Mouse (Mus musculus): ENCODE measurements around the gene Taok1. TPM values are rescaled to one million over a fixed set of nuclear protein-coding genes. Genes with fewer than 3 reads are reported as not detected.

The Taok1 gene
- polyA plus RNA-seq, 1 experiment from 2014 or later = 10.1 TPM

GRCm38 (mm10) chr11:77626596-77627535 lies 19.3 kb upstream of the Taok1 start:
- no peak overlapping the region for H3K4me2 ChIP-seq (ENCODE audit: low read depth, low read length)
- H3K4me1 ChIP-seq (ENCODE audit: control insufficient read depth, insufficient read depth, low read length) = peaks cover 13% of the 10 kb centered on the region; the same call in 1 of the 2 replicates
- no peaks in the 10 kb centered on the region for H3K9me3 ChIP-seq (replicated peaks; ENCODE audit: control insufficient read depth, low read length)
- ATAC-seq (replicated peaks; ENCODE audit: extremely low read depth, insufficient read depth, low FRiP score) = no peak
- no peaks in the 10 kb centered on the region for H3K36me3 ChIP-seq (ENCODE audit: control insufficient read depth, insufficient read depth)
- H3K9ac ChIP-seq (ENCODE audit: low read length) = no peak overlapping the region
- no peaks in the 10 kb centered on the region for H3K27me3 ChIP-seq (ENCODE audit: control insufficient read depth, insufficient read depth, low read length)
- WGBS = 61% methylated on average over 5 of the region's 5 CpGs
- no peak overlapping the region for H3K27ac ChIP-seq (ENCODE audit: low read length)
- no peak overlapping the region for H3K4me3 ChIP-seq (ENCODE audit: low read length)

- Histone ChIP-seq H3K27me3 (ENCODE audit: control insufficient read depth, insufficient read depth, low read length) (no peaks in the 10 kb centered on the region), H3K27ac (ENCODE audit: low read length) (no peak overlapping the region), H3K9me3 (replicated peaks; ENCODE audit: control insufficient read depth, low read length) (no peaks in the 10 kb centered on the region), H3K4me3 (ENCODE audit: low read length) (peak overlapping the region; percentile 53), H3K4me2 (ENCODE audit: low read depth, low read length) (peak overlapping the region; percentile 93), H3K36me3 (ENCODE audit: control insufficient read depth, insufficient read depth) (no peaks in the 10 kb centered on the region), H3K4me1 (ENCODE audit: control insufficient read depth, insufficient read depth, low read length) (peaks cover 13% of the 10 kb centered on the region; the same call in 1 of the 2 replicates), H3K9ac (ENCODE audit: low read length) (peak overlapping the region; percentile 65)
- no peak for ATAC-seq (replicated peaks; ENCODE audit: extremely low read depth, insufficient read depth, low FRiP score)
- 17% methylated on average over 11 of the region's 11 CpGs for WGBS
Observed at GRCm38 (mm10) chr11:77625061-77625855, 17.6 kb upstream of the Taok1 start.

GRCm38 (mm10) chr11:77624441-77625060 lies 16.9 kb upstream of the Taok1 start:
- ATAC-seq (replicated peaks; ENCODE audit: extremely low read depth, insufficient read depth, low FRiP score) = no peak
- peak overlapping the region; percentile 53 for H3K4me3 ChIP-seq (ENCODE audit: low read length)
- H3K27me3 ChIP-seq (ENCODE audit: control insufficient read depth, insufficient read depth, low read length) = no peaks in the 10 kb centered on the region
- peak overlapping the region; percentile 93 for H3K4me2 ChIP-seq (ENCODE audit: low read depth, low read length)
- 1% methylated on average over 17 of the region's 17 CpGs for WGBS
- H3K27ac ChIP-seq (ENCODE audit: low read length) = peak overlapping the region; percentile 16; the same call in 1 of the 2 replicates
- H3K36me3 ChIP-seq (ENCODE audit: control insufficient read depth, insufficient read depth) = no peaks in the 10 kb centered on the region
- peaks cover 13% of the 10 kb centered on the region; the same call in 1 of the 2 replicates for H3K4me1 ChIP-seq (ENCODE audit: control insufficient read depth, insufficient read depth, low read length)
- peak overlapping the region; percentile 65 for H3K9ac ChIP-seq (ENCODE audit: low read length)
- no peaks in the 10 kb centered on the region for H3K9me3 ChIP-seq (replicated peaks; ENCODE audit: control insufficient read depth, low read length)

GRCm38 (mm10) chr11:77624002-77624401 lies 16.4 kb upstream of the Taok1 start:
- ATAC-seq (replicated peaks; ENCODE audit: extremely low read depth, insufficient read depth, low FRiP score) = no peak
- Histone ChIP-seq H3K27me3 (ENCODE audit: control insufficient read depth, insufficient read depth, low read length) (no peaks in the 10 kb centered on the region), H3K4me2 (ENCODE audit: low read depth, low read length) (peak overlapping the region; percentile 93), H3K27ac (ENCODE audit: low read length) (peak overlapping the region; percentile 16; the same call in 1 of the 2 replicates), H3K36me3 (ENCODE audit: control insufficient read depth, insufficient read depth) (no peaks in the 10 kb centered on the region), H3K9me3 (replicated peaks; ENCODE audit: control insufficient read depth, low read length) (no peaks in the 10 kb centered on the region), H3K4me1 (ENCODE audit: control insufficient read depth, insufficient read depth, low read length) (peaks cover 13% of the 10 kb centered on the region; the same call in 1 of the 2 replicates), H3K9ac (ENCODE audit: low read length) (peak overlapping the region; percentile 65), H3K4me3 (ENCODE audit: low read length) (peak overlapping the region; percentile 53)
- 35% methylated on average over 5 of the region's 5 CpGs for WGBS

GRCm38 (mm10) chr11:77621902-77622535 lies 14.4 kb upstream of the Taok1 start:
- ATAC-seq (replicated peaks; ENCODE audit: extremely low read depth, insufficient read depth, low FRiP score) = no peak
- Histone ChIP-seq H3K27me3 (ENCODE audit: control insufficient read depth, insufficient read depth, low read length) (no peaks in the 10 kb centered on the region), H3K9me3 (replicated peaks; ENCODE audit: control insufficient read depth, low read length) (no peaks in the 10 kb centered on the region), H3K9ac (ENCODE audit: low read length) (no peak overlapping the region), H3K27ac (ENCODE audit: low read length) (no peak overlapping the region), H3K4me2 (ENCODE audit: low read depth, low read length) (no peak overlapping the region), H3K36me3 (ENCODE audit: control insufficient read depth, insufficient read depth) (no peaks in the 10 kb centered on the region), H3K4me3 (ENCODE audit: low read length) (no peak overlapping the region), H3K4me1 (ENCODE audit: control insufficient read depth, insufficient read depth, low read length) (peaks cover 13% of the 10 kb centered on the region; the same call in 1 of the 2 replicates)
- WGBS = 62% methylated on average over 5 of the region's 5 CpGs

- Histone ChIP-seq H3K4me1 (ENCODE audit: control insufficient read depth, insufficient read depth, low read length) (no peaks in the 10 kb centered on the region), H3K4me3 (ENCODE audit: low read length) (no peak overlapping the region), H3K9me3 (replicated peaks; ENCODE audit: control insufficient read depth, low read length) (no peaks in the 10 kb centered on the region), H3K4me2 (ENCODE audit: low read depth, low read length) (no peak overlapping the region), H3K27ac (ENCODE audit: low read length) (no peak overlapping the region), H3K27me3 (ENCODE audit: control insufficient read depth, insufficient read depth, low read length) (no peaks in the 10 kb centered on the region), H3K9ac (ENCODE audit: low read length) (no peak overlapping the region), H3K36me3 (ENCODE audit: control insufficient read depth, insufficient read depth) (no peaks in the 10 kb centered on the region)
- no peak for ATAC-seq (replicated peaks; ENCODE audit: extremely low read depth, insufficient read depth, low FRiP score)
- WGBS = 70% methylated on average over 5 of the region's 5 CpGs
Observed at GRCm38 (mm10) chr11:77615084-77615624, 7.5 kb upstream of the Taok1 start.

- H3K9ac ChIP-seq (ENCODE audit: low read length) = peak overlapping the region; percentile 100
- peaks cover 10% of the 10 kb centered on the region for H3K4me1 ChIP-seq (ENCODE audit: control insufficient read depth, insufficient read depth, low read length)
- peak overlapping the region; percentile 99 for H3K27ac ChIP-seq (ENCODE audit: low read length)
- H3K4me3 ChIP-seq (ENCODE audit: low read length) = peak overlapping the region; percentile 100
- no peaks in the 10 kb centered on the region for H3K36me3 ChIP-seq (ENCODE audit: control insufficient read depth, insufficient read depth)
- WGBS = under 1% methylated on average over 31 of the region's 48 CpGs
- H3K27me3 ChIP-seq (ENCODE audit: control insufficient read depth, insufficient read depth, low read length) = no peaks in the 10 kb centered on the region
- ATAC-seq (replicated peaks; ENCODE audit: extremely low read depth, insufficient read depth, low FRiP score) = peak; percentile 62
- no peaks in the 10 kb centered on the region; the same call in 1 of the 2 replicates for H3K9me3 ChIP-seq (replicated peaks; ENCODE audit: control insufficient read depth, low read length)
- peak overlapping the region; percentile 93 for H3K4me2 ChIP-seq (ENCODE audit: low read depth, low read length)
Observed at GRCm38 (mm10) chr11:77606835-77607537, 629 bp downstream of the Taok1 start.

- Histone ChIP-seq H3K9me3 (replicated peaks; ENCODE audit: control insufficient read depth, low read length) (no peaks in the 10 kb centered on the region; the same call in 1 of the 2 replicates), H3K36me3 (ENCODE audit: control insufficient read depth, insufficient read depth) (no peaks in the 10 kb centered on the region), H3K4me1 (ENCODE audit: control insufficient read depth, insufficient read depth, low read length) (peaks cover 10% of the 10 kb centered on the region), H3K4me2 (ENCODE audit: low read depth, low read length) (peak overlapping the region; percentile 93), H3K9ac (ENCODE audit: low read length) (peak overlapping the region; percentile 100), H3K27me3 (ENCODE audit: control insufficient read depth, insufficient read depth, low read length) (no peaks in the 10 kb centered on the region), H3K4me3 (ENCODE audit: low read length) (peak overlapping the region; percentile 100), H3K27ac (ENCODE audit: low read length) (peak overlapping the region; percentile 99)
- no peak for ATAC-seq (replicated peaks; ENCODE audit: extremely low read depth, insufficient read depth, low FRiP score)
- WGBS = 4% methylated on average over 6 of the region's 6 CpGs
Observed at GRCm38 (mm10) chr11:77606469-77606834, 1.2 kb downstream of the Taok1 start.
